Mouse (Mus musculus) CD4-positive, CD25-positive, alpha-beta regulatory T cell, adult 2 months (primary cell): ENCODE measurements around the gene Nr2f2.

Source experiments
- DNase-seq: peaks from one replicate; pipeline ENCODE4 v3.0.0-alpha.2; 2012; ENCODE audit warnings: low read depth, low spot score

Nr2f2 gene

DNA sequence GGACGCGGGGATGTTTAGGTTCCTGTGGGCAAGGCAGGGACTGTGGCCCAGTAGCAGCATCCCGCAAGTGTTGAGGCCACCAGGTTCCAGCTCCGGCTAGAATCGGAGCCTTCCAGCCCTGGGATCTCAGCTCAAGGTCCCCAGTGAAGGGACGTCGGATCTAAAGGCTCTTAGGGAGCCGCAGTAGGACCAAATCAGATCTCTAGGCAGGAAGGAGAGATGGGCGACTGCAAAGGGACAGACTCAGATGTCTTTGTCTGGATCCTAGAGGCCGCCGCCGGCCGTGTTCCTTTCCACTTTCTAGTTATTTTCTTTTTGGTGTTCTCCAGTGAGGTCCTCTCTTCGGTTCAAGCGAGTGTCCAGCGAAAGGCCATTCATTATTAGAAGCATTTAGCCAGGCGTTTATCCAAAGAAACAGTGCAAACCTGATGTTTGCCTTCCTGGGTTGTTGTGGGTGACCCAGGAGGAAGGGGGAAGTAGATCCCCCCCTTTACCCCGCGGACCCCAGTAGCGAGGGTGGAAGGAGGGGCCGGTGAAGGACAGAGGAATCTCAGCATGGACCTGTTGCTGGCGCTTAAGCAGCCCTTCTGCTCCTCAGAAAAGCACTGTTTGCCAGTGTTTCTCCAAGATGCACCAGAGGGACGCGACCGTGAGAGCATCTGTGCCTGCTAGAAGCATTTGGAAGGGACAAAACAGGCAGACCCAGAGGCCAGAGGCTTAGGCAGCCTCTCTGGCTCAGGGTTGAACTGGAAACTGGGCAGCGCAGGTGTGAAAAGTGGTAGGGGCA, 34.3 kb downstream of the Nr2f2 start:
- no peak for DNase-seq

DNA sequence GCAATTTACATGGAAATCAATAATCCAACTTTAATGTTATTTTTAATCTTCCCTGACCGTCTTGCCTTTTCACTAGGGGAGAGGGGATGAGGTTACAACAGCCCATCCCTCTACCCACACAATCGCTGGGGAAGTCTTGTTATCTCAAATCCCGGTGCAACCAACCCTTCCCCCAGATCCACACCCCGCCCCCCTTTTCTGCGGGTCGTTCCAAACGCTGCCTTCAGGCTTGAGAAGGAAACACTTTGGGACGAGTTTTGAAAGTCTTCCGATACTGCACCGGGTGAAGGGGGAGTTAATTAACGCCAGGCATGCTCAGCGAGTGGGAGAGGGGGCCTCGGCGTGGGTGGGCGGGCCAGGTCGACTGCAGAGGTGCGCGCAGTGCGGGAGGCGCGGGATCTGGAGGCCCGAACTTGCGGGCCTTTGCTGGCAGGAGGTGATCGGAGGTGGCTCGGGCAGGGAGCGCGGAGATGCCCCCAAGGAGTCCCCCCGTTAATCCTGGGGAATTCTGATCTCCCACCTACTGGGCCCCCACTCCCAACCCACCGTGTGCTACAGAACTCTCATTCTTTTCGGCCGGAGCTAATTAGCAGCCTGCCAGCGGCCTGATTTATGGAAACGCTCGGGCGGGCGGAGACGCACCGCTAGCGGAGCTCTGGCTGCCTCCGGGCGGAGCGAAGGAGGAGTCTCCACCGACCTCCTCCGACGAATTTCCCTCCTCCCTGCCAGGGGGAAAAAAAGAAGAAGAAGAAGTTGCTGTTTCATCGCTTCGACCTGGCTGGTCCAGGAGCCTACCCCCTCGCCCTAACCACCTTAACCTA, 35.1 kb downstream of the Nr2f2 start:
- DNase-seq, result no peak

DNA sequence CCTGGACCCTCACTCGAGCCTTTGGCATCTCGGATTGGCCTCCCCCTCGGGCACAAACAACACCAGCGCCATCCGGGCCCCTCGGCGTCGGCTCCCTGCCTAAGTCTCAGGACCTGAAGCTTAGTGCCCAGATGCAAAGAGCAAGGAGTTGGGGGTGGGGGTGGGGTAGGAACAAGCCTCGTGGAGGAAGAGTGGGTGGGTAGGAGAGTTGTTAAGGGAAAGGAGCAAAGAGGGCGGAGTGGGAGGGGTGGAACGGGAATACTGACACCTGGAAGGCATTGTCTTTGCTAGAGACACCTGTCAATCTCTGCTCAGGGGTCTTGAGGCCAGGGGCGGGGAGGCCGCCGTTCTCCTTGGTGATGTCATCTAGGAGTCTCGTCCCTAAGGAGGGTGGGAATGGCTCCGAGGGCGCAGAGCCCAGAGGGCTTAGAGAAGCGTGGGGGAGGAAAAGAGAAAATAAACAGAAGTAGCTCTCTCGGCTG, 35.7 kb downstream of the Nr2f2 start:
- DNase-seq, result no peak

DNA sequence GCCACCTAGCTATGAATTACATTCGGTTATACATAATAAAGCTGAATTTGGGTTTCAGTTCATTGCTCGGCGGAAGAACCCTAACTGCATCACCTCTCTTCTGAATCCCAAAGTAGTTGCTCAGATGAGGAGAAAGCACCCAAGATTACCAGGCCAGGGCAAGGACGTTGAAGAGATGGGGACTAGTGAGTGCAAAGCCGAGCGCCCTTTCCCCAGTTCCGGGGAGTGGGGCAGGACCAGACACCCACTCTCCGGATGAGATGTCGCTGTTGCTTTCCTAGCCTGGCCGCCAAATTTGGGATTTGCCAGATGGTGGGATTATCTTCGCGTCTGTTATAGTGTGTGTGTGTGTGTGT, 36.4 kb downstream of the Nr2f2 start:
- DNase-seq, result no peak

DNA sequence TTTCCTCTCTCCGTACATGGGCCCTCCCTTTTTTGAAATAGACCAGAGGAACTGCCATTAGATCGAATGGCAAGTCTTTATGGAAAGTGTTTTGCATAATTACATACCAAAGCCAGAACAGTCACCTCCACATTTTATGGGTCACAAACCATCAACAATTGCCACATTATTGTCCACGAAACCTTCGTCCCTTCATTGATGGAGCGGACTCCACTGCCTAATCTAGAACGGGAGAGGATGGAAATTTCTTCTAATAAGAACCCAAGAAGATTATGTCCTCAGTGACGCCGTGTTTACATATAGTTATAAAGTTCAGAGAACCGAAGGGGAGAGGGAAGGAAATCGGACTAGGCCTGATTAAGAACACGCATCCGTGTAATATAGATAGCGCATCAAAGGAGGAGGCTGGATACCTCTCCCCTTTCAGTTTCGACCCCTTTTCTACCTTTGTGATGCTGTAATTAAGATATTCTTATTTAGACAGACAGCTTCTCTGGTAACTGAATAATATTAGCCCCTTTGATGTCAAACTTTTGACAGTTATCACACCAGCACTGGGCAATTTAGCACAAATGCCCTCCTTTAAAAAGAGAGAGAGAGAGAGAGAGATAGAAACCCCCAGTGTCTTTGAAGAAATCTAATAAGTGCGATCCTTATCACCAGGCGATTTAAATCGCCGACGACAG, 36.9 kb downstream of the Nr2f2 start:
- no peak for DNase-seq

DNA sequence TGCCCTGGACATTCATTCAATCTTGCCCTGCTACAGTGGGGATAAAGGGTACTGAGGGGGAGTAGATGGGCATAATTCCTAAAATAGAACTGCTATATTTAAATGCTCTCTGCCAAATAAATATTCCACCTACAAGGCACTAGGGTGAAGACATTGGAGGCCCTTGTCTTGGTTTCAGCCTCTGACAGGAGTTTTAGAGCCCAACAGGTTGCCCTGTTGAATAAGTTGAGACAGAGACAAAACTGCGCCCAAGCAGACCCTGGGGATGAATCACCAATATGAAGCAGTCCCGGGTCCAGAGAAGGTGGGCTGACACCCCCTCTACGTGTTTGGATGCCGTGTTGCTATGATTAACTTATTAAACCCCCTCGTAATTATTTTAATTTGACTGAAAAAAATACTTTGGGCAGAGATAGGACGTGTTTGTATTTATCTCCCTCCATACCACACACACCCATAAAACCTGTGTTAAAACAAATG, 37.5 kb downstream of the Nr2f2 start:
- DNase-seq, result no peak

DNA sequence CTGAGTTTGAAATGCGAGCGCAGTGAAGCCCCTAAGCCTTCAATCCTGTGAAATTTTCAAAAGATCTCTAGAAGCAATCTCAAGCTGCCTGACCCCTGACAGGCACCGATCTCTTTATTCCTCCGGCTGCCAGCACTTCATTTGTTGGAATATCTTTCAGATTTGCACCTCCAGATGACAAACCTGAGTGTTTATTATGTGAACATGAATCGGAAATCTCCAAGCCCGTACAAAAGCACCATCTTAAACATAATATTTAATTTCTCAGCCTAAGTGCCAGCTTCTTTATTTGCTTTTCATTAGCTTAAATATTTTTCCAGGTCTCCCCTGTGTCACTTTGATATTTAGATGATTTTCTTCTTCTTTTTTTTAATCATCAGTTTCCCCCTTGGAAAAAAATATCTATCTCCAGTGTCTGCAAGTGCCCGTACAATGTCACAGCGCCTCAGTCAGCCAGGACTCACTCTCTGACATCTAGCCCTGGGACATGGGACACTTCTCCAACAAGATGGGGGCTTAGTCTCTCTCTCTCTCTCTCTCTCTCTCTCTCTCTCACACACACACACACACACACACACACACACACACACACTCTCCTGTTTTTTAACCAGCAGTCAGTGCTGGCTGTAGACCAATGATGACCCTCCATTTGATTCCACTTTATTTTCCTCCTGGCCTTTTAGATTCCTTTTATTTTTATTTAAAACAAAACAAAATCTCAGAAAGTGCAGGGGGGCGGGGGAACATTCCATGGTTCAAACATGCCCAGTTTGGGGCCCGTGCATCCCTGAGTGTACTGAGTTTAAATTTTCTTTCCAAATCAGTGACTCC, 38.1 kb downstream of the Nr2f2 start:
- DNase-seq, result no peak

DNA sequence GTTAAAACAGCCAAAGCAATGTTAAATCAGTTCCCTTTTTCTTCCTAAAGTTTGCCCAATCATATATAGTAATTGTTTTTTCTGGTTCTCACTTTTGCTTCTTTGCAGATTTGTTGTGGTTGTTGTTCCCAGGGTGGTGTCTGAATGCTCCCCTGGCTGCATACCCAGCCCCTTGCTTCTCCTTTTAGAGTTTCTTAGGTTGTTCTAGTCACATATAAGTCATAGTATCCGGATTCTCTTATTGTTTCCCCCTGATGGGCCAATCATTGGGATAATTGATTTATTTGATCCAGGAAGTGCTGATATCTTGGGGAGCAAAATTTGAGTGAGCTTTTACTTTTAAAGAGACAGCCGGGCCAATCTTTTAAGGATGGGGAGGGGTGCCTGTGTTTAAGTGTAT, 39.3 kb downstream of the Nr2f2 start:
- DNase-seq, result no peak

DNA sequence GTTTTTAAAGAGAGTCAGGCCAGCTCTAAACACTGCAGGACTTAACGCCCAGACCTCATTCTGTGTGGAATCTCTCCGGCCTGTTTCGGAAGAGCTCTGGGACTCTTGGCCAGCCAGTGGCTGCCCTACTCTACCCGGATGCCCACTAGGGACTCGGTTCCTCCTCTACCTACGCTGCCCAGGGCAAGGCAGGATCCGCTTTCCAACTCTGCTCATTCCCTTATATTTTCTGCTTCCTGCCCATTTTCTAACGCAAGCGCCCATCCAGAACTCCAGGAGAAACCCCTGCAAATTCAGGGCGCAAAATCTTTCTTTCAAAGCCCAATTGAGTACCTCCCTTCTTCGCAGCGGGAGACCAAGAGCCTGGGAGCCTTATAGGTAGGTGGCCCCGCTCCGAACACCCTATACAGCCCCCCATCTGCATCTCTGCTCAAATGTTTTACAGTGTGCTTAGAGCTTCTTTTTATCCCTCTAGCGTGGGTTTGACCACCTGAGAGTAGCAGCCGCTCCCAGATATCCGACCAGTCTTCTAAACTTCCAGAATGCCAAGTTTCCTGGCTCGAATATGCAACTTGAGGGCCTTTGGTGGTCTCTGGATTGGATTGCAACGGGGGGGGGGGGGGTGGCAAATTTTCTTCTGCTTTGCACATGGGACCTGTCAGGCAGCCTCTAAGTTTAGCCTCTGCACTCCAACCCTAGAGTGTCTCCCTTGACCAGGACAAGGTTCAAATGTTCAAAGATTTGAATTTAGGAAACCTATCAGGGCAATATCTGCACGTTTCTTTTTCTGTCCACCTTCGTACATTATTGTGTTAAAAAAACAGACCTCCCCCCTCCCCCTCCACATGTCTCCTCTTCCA, 40.1 kb downstream of the Nr2f2 start:
- no peak for DNase-seq

DNA sequence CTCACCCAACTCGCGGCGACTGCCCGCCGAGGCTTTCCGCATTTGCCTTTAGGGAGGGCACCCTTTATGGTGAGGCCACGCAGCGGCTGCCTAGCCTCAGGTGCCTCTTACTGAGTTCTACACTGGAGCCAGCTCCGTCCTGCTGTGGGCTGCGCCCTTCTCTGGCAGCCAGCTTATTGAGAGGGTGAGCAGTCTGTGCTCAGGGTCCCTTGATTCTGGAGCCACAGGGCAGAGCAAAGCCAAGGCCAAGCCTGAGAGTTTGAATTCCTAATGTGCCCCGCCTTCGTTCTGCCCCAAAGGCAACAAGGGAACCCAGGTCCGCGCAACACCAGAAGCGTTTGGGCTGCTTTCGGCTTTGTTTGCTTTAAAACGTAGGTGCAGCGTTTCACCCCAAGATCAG, 41.2 kb downstream of the Nr2f2 start:
- DNase-seq, result no peak

DNA sequence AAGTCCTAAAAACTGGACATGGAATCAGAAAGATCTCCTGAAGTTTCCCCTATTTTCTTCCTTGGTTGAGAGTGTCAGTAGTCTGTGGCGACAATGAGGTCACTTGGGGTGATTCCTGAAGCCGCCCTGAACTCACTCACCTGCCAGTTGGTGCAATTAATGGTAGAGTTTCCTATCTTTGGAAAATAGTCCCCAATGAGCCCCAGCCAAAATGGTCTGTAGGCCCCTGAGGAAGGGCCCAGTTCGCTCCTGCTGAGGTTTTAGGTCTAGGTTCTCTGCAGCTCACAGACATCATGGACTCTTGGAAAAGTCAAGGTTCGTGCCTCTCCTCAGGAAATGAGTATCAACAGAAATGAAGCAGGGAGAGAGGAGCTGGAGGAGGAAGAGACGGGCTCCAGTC, 42.0 kb downstream of the Nr2f2 start:
- no peak for DNase-seq

DNA sequence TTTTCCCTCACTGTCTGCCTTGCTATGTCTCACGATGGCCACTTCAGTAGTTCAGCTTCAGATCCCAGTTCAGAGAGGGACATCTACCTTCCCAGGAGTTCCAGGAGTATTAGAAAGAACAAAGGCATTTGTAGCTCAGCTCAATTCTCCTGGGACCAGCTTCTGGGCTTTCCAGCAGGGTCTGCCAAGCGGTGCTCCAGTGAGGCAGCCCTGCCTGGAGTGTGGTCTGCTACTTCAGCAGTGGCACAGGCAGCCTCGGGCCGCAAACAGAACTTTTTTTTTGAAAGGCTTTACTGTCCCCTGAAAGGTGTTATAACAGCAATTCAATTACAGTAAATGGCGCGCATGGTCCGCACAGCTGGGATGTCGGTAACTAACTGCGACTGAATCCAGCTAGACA, 42.5 kb downstream of the Nr2f2 start:
- no peak for DNase-seq

DNA sequence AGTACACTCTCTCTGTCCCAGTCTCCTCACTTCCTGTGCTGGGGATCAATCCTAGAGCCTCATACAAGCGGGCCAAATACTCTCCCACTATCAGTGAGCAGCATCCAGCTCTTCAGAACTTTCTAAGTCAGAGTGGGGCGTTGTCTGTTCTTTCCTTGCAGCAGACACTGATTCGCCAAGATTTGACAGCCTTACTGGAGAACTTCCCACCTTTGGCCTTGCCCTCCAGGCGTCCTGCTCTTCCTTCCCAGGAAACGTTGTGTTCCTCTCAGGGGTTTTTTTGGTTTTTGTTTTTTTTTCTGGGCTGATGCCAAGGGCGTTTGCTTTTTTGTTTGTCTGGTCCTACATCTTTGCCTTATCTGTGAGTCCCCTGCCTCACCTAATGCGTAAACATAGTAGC, 60.8 kb downstream of the Nr2f2 start:
- DNase-seq, result no peak

DNA sequence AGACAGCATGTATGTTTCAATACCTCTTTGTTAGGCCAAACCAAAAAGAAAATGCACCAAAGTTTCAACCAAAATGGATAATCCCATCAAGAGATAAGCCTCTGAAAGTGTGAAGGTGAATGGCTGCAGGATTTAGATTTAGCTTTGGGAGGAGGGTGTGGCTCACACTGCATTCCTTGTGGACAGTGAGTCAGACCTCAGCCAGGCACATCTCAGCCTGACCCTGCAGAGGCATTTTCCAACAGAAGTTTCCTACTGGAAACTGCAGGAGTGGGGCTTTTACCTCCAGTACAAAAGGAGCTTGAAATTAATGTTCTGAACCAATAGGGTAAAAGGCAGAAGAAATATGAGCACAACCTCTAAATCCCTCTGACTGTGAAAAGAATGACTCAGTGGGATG, 62.1 kb downstream of the Nr2f2 start:
- no peak for DNase-seq
